Mouse (Mus musculus) kidney, embryonic 14.5 days (tissue): ENCODE results near the gene Htra1. TPM values are rescaled to one million over a fixed set of nuclear protein-coding genes. Genes with fewer than 3 reads are reported as not detected.

Experiments used
- ATAC-seq: fragments of 200-750 bp; cut with Nextera tagmentation; 2 replicates; pipeline ENCODE4 v1.8.0; 2017; ENCODE audit warnings: moderate number of reproducible peaks, mild to moderate bottlenecking, moderate TSS enrichment, moderate library complexity; ENCODE audit not compliant: low FRiP score, low TSS enrichment
- H3K27ac ChIP-seq: fragments of 300-500 bp; sonication (generic); 2 replicates; pipeline ENCODE4 v1.5.1; 2014; ENCODE audit warnings: low read depth, mild to moderate bottlenecking, low read length, moderate library complexity, mixed read lengths
- H3K27me3 ChIP-seq: fragments of 300-500 bp; sonication (generic); 2 replicates; pipeline ENCODE4 v1.6.1; 2014; ENCODE audit warnings: mild to moderate bottlenecking, low read length; ENCODE audit not compliant: control insufficient read depth, insufficient read depth
- H3K36me3 ChIP-seq: fragments of 300-500 bp; sonication (generic); 2 replicates; pipeline ENCODE4 v1.6.1; 2014; ENCODE audit warnings: low read length, mixed read lengths; ENCODE audit not compliant: control insufficient read depth, insufficient read depth
- H3K4me1 ChIP-seq: fragments of 300-500 bp; sonication (generic); 2 replicates; pipeline ENCODE4 v1.6.1; 2014; ENCODE audit warnings: low read length, mixed read lengths; ENCODE audit not compliant: control insufficient read depth, insufficient read depth
- H3K4me2 ChIP-seq: fragments of 300-500 bp; sonication (generic); replicated peaks from 2 replicates; pipeline ENCODE4 v1.6.1; 2014; ENCODE audit warnings: low read depth, mild to moderate bottlenecking, low read length
- H3K4me3 ChIP-seq: fragments of 300-500 bp; sonication (generic); 2 replicates; pipeline ENCODE4 v1.5.1; 2014; ENCODE audit warnings: mild to moderate bottlenecking, low read length
- H3K9ac ChIP-seq: fragments of 300-500 bp; sonication (generic); 2 replicates; pipeline ENCODE4 v1.6.1; 2014; ENCODE audit warnings: low read depth, mild to moderate bottlenecking, low read length, moderate library complexity
- H3K9me3 ChIP-seq: fragments of 300-500 bp; sonication (generic); 2 replicates; pipeline ENCODE4 v1.6.1; 2016; ENCODE audit warnings: low read length; ENCODE audit not compliant: control insufficient read depth
- WGBS: fragments of 180-500 bp; shearing (Covaris S2); extraction: QIAGEN DNeasy Blood & Tissue Kit; methylation state at CpG from one replicate; pipeline ENCODE4 v1.1.7; 2014; 5-methylcytosine and 5-hydroxymethylcytosine counted together
- polyA plus RNA-seq: library from polyadenylated mRNA; unstranded; fragments of >200 nt; fragmentation: Nextera tagmentation; extraction: Ambion mirVana; gene quantifications from 2 replicates; pipeline ENCODE4 v1.2.1, GENCODE M21; 2014

Gene Htra1
- polyA plus RNA-seq, 1 experiment from 2014 or later, result 3.0 TPM

DNA sequence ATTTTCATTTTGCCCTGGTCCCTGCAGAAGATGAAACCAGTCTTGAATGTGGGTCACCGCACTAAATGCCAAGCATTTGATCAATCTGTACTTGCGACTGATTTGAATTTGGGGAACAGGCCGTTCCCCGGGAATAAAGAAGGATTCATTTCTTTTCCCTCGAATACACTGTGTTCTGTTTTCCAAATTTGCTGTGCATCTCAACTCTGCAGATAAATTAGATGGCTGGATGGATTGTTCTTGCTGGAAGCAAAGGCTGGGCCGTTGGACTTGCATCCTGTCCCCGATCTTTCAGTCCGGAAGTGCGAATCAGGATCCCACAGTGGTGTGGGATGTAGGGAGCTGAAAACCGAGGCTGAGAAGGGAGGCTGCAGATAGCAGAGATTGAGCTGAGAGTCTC lies 17.5 kb downstream of the Htra1 start:
- H3K4me1 ChIP-seq, result no peaks in the 10 kb centered on the region
- H3K27me3 ChIP-seq, result no peaks in the 10 kb centered on the region
- H3K9ac ChIP-seq, result no peak overlapping the region
- 91% methylated on average over 10 of the region's 10 CpGs for WGBS
- no peak for ATAC-seq
- H3K27ac ChIP-seq, result no peak overlapping the region
- no peaks in the 10 kb centered on the region for H3K9me3 ChIP-seq
- no peak overlapping the region for H3K4me2 ChIP-seq
- no peaks in the 10 kb centered on the region for H3K36me3 ChIP-seq
- H3K4me3 ChIP-seq, result no peak overlapping the region

- no peak for ATAC-seq
- H3K36me3 ChIP-seq, result no peaks in the 10 kb centered on the region
- no peaks in the 10 kb centered on the region for H3K9me3 ChIP-seq
- H3K4me2 ChIP-seq, result no peak overlapping the region
- no peak overlapping the region for H3K4me3 ChIP-seq
- no peak overlapping the region for H3K27ac ChIP-seq
- no peaks in the 10 kb centered on the region for H3K27me3 ChIP-seq
- no peaks in the 10 kb centered on the region for H3K4me1 ChIP-seq
- H3K9ac ChIP-seq, result no peak overlapping the region
- WGBS, result 89% methylated on average over 10 of the region's 10 CpGs
These were observed 18.3 kb downstream of the Htra1 start for GRCm38 (mm10) chr7:130954177-130954601.

- H3K27ac ChIP-seq, result no peak overlapping the region
- no peaks in the 10 kb centered on the region for H3K9me3 ChIP-seq
- H3K4me3 ChIP-seq, result no peak overlapping the region
- no peaks in the 10 kb centered on the region for H3K36me3 ChIP-seq
- ATAC-seq, result no peak
- H3K4me1 ChIP-seq, result no peaks in the 10 kb centered on the region
- H3K9ac ChIP-seq, result no peak overlapping the region
- H3K27me3 ChIP-seq, result no peaks in the 10 kb centered on the region
- 75% methylated on average over 7 of the region's 7 CpGs for WGBS
- H3K4me2 ChIP-seq, result no peak overlapping the region
These were observed 22.6 kb downstream of the Htra1 start for GRCm38 (mm10) chr7:130958551-130958950.

- 51% methylated on average over 7 of the region's 7 CpGs for WGBS
- no peak overlapping the region for H3K27ac ChIP-seq
- no peak overlapping the region for H3K4me3 ChIP-seq
- no peak for ATAC-seq
- H3K9me3 ChIP-seq, result no peaks in the 10 kb centered on the region
- H3K27me3 ChIP-seq, result no peaks in the 10 kb centered on the region
- H3K36me3 ChIP-seq, result no peaks in the 10 kb centered on the region
- H3K9ac ChIP-seq, result no peak overlapping the region
- no peak overlapping the region for H3K4me2 ChIP-seq
- peaks cover 3% of the 10 kb centered on the region; the same call in 1 of the 2 replicates for H3K4me1 ChIP-seq
These were observed 24.0 kb downstream of the Htra1 start for GRCm38 (mm10) chr7:130959868-130960267.

GRCm38 (mm10) chr7:130961429-130961828 lies 25.5 kb downstream of the Htra1 start:
- 71% methylated on average over 6 of the region's 6 CpGs for WGBS
- H3K9me3 ChIP-seq, result no peaks in the 10 kb centered on the region
- no peak overlapping the region for H3K4me2 ChIP-seq
- no peak overlapping the region for H3K9ac ChIP-seq
- no peak for ATAC-seq
- H3K27ac ChIP-seq, result no peak overlapping the region
- H3K36me3 ChIP-seq, result no peaks in the 10 kb centered on the region
- H3K27me3 ChIP-seq, result no peaks in the 10 kb centered on the region
- H3K4me1 ChIP-seq, result peaks cover 8% of the 10 kb centered on the region; the same call in 1 of the 2 replicates
- no peak overlapping the region for H3K4me3 ChIP-seq

DNA sequence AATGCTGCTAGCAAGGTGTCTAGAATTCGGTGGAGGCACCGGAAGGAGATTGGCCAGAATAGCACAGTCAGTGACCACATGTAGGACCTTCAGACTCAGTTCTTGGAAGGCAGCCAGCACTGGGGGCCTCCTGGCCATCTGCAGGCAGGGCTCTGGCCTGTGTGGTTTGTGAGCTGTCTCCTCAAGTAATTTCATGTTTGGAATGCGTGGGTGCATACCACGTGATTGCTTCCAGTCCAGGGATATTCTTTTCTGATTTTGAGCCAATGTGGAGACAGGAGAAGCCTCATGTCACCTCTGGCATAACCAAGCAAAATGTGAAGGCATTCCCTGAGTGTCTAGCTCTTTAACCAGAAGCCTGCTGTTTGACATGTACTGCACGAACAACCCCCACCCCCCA lies 28.8 kb downstream of the Htra1 start:
- Histone ChIP-seq H3K27ac (0 out of 2 replicates have a peak overlapping the region, but pooled peaks have one; percentile 14), H3K9me3 (no peaks in the 10 kb centered on the region), H3K4me1 (peaks cover 8% of the 10 kb centered on the region; the same call in 1 of the 2 replicates), H3K4me2 (no peak overlapping the region), H3K4me3 (no peak overlapping the region), H3K9ac (no peak overlapping the region), H3K27me3 (no peaks in the 10 kb centered on the region), H3K36me3 (no peaks in the 10 kb centered on the region)
- peak; percentile 76 for ATAC-seq
- WGBS, result 37% methylated on average over 5 of the region's 5 CpGs

- H3K27ac ChIP-seq, result no peak overlapping the region
These were observed 29.5 kb downstream of the Htra1 start for GRCm38 (mm10) chr7:130965396-130965795.

GRCm38 (mm10) chr7:130965909-130966365 lies 30.0 kb downstream of the Htra1 start:
- peaks cover 8% of the 10 kb centered on the region; the same call in 1 of the 2 replicates for H3K4me1 ChIP-seq
- H3K36me3 ChIP-seq, result no peaks in the 10 kb centered on the region
- WGBS, result 68% methylated on average over 4 of the region's 4 CpGs
- no peaks in the 10 kb centered on the region for H3K27me3 ChIP-seq
- peak; percentile 21; the same call in 1 of the 2 replicates for ATAC-seq
- no peak overlapping the region for H3K9ac ChIP-seq
- H3K4me2 ChIP-seq, result no peak overlapping the region
- no peak overlapping the region for H3K27ac ChIP-seq
- no peaks in the 10 kb centered on the region for H3K9me3 ChIP-seq
- no peak overlapping the region for H3K4me3 ChIP-seq

More at GRCm38 (mm10) chr7:130965396-130965795, 29.5 kb downstream of the Htra1 start:
- H3K27me3 ChIP-seq, result no peaks in the 10 kb centered on the region
- 89% methylated on average over 4 of the region's 4 CpGs for WGBS
- no peak overlapping the region for H3K4me2 ChIP-seq
- H3K4me1 ChIP-seq, result peaks cover 8% of the 10 kb centered on the region; the same call in 1 of the 2 replicates
- no peak overlapping the region for H3K4me3 ChIP-seq
- H3K9me3 ChIP-seq, result no peaks in the 10 kb centered on the region
- no peaks in the 10 kb centered on the region for H3K36me3 ChIP-seq
- H3K9ac ChIP-seq, result no peak overlapping the region
- no peak for ATAC-seq

GRCm38 (mm10) chr7:130966451-130966850 lies 30.5 kb downstream of the Htra1 start:
- H3K27ac ChIP-seq, result no peak overlapping the region
- 54% methylated on average over 5 of the region's 5 CpGs for WGBS
- no peaks in the 10 kb centered on the region for H3K36me3 ChIP-seq
- ATAC-seq, result no peak
- H3K4me2 ChIP-seq, result no peak overlapping the region
- no peak overlapping the region for H3K4me3 ChIP-seq
- H3K9ac ChIP-seq, result no peak overlapping the region
- peaks cover 8% of the 10 kb centered on the region; the same call in 1 of the 2 replicates for H3K4me1 ChIP-seq
- no peaks in the 10 kb centered on the region for H3K27me3 ChIP-seq
- no peaks in the 10 kb centered on the region for H3K9me3 ChIP-seq
